Mouse (Mus musculus) MEL (cell line): ENCODE data around the gene Cst7. TPM values are rescaled to one million over a fixed set of nuclear protein-coding genes. Genes with fewer than 3 reads are reported as not detected.

Experiments
- DNase-seq: peaks from one replicate; pipeline ENCODE4 v3.0.0; 2011; ENCODE audit warnings: low read depth, low spot score
- H3K27ac ChIP-seq: 2 replicates; pipeline ENCODE4 v1.5.1; 2012; ENCODE audit warnings: low read depth, mild to moderate bottlenecking, control low read depth, low read length, moderate library complexity; ENCODE audit not compliant: control insufficient read depth
- H3K27me3 ChIP-seq, 2 experiments: fragments of 150-350 bp in 1 of 2; sonication (generic) in 1 of 2; 2 replicates each; pipeline ENCODE4 v1.6.1; 2012; ENCODE audit warnings: low read length in 2 of 2, mild to moderate bottlenecking in 2 of 2, improper control_type of control experiment in 1 of 2, moderate library complexity in 1 of 2; ENCODE audit not compliant: insufficient read depth in 2 of 2, control insufficient read depth in 1 of 2
- H3K36me3 ChIP-seq, 2 experiments: 2 replicates each; pipeline ENCODE4 v1.6.1; 2012 to 2014; ENCODE audit warnings: low read length in 2 of 2, improper control_type of control experiment in 1 of 2, inconsistent platforms in 1 of 2, mild to moderate bottlenecking in 1 of 2; ENCODE audit not compliant: insufficient read depth in 2 of 2, control insufficient read depth in 1 of 2
- H3K4me1 ChIP-seq, 2 experiments: fragments of 150-350 bp in 1 of 2; sonication (generic) in 1 of 2; 2 replicates each; pipeline ENCODE4 v1.6.1; 2012; ENCODE audit warnings: low read length in 2 of 2, improper control_type of control experiment in 1 of 2, mild to moderate bottlenecking in 1 of 2; ENCODE audit not compliant: insufficient read depth in 2 of 2, control insufficient read depth in 1 of 2
- H3K4me3 ChIP-seq, 2 experiments: fragments of 150-350 bp in 1 of 2; sonication (generic) in 1 of 2; 2 replicates each; pipeline ENCODE4 v1.5.1; 2012; ENCODE audit warnings: low read depth in 2 of 2, low read length in 2 of 2, mild to moderate bottlenecking in 2 of 2, moderate library complexity in 2 of 2, control low read depth in 1 of 2, improper control_type of control experiment in 1 of 2; ENCODE audit not compliant: control insufficient read depth in 1 of 2, insufficient read depth in 1 of 2
- H3K79me2 ChIP-seq: 2 replicates; pipeline ENCODE4 v1.6.1; 2012; ENCODE audit warnings: mild to moderate bottlenecking, low read length, moderate library complexity; ENCODE audit not compliant: control insufficient read depth, poor library complexity, insufficient read depth
- H3K9ac ChIP-seq: 2 replicates; pipeline ENCODE4 v1.6.1; 2012; ENCODE audit warnings: low read depth, mild to moderate bottlenecking, control low read depth, low read length, moderate library complexity; ENCODE audit not compliant: control insufficient read depth, poor library complexity, severe bottlenecking
- H3K9me3 ChIP-seq: fragments of 150-350 bp; sonication (generic); replicated peaks from 2 replicates; pipeline ENCODE4 v1.6.1; 2012; ENCODE audit warnings: mild to moderate bottlenecking, low read length, improper control_type of control experiment, moderate library complexity; ENCODE audit not compliant: insufficient read depth
- BHLHE40 ChIP-seq: IDR thresholded peaks from 2 replicates; pipeline ENCODE4 v1.6.1; 2012; ENCODE audit warnings: low read depth, mild to moderate bottlenecking, inconsistent platforms, low read length, improper control_type of control experiment, borderline replicate concordance
- ELF1 ChIP-seq: IDR thresholded peaks from 2 replicates; pipeline ENCODE4 v1.6.1; 2014; ENCODE audit warnings: low read depth, mild to moderate bottlenecking, inconsistent platforms, low read length, improper control_type of control experiment, moderate library complexity
- EP300 ChIP-seq, 2 experiments: IDR thresholded peaks; 2 replicates each; pipeline ENCODE4 v1.6.1; 2011; ENCODE audit warnings: improper control_type of control experiment in 2 of 2, low read length in 2 of 2, low read depth in 1 of 2, mild to moderate bottlenecking in 1 of 2
- ETS1 ChIP-seq: IDR thresholded peaks from 2 replicates; pipeline ENCODE4 v1.6.1; 2012; ENCODE audit warnings: low read depth, mild to moderate bottlenecking, inconsistent platforms, low read length, improper control_type of control experiment, moderate library complexity
- GABPA ChIP-seq: IDR thresholded peaks from 2 replicates; pipeline ENCODE4 v1.6.1; 2012; ENCODE audit warnings: low read depth, mild to moderate bottlenecking, inconsistent platforms, low read length, improper control_type of control experiment, moderate library complexity
- GATA1 ChIP-seq: IDR thresholded peaks from 2 replicates; pipeline ENCODE4 v1.6.1; 2011; ENCODE audit warnings: low read depth, low read length, improper control_type of control experiment
- JUND ChIP-seq: IDR thresholded peaks from 2 replicates; pipeline ENCODE4 v1.6.1; 2011; ENCODE audit warnings: low read depth, mild to moderate bottlenecking, improper control_type of control experiment, low read length
- KAT2A ChIP-seq: conservative IDR thresholded peaks from 2 replicates; pipeline ENCODE4 v1.6.1; 2012; ENCODE audit warnings: low read depth, low read length, improper control_type of control experiment, inconsistent platforms
- MAFK ChIP-seq: IDR thresholded peaks from 2 replicates; pipeline ENCODE4 v1.6.1; 2011; ENCODE audit warnings: low read depth, mild to moderate bottlenecking, low read length, improper control_type of control experiment, borderline replicate concordance
- MAZ ChIP-seq: IDR thresholded peaks from 2 replicates; pipeline ENCODE4 v1.6.1; 2012; ENCODE audit warnings: low read depth, mild to moderate bottlenecking, inconsistent platforms, low read length, improper control_type of control experiment
- MEF2A ChIP-seq: IDR thresholded peaks from 2 replicates; pipeline ENCODE4 v1.6.1; 2014; ENCODE audit warnings: low read depth, mild to moderate bottlenecking, inconsistent platforms, low read length, improper control_type of control experiment; ENCODE audit not compliant: poor library complexity, insufficient replicate concordance, severe bottlenecking; ENCODE audit errors: extremely low read depth
- MYB ChIP-seq: IDR thresholded peaks from 2 replicates; pipeline ENCODE4 v1.6.1; 2011; ENCODE audit warnings: mild to moderate bottlenecking, low read depth, low read length, improper control_type of control experiment
- MYC ChIP-seq: IDR thresholded peaks from 2 replicates; pipeline ENCODE4 v1.6.1; 2011; ENCODE audit warnings: low read depth, mild to moderate bottlenecking, low read length, improper control_type of control experiment, moderate library complexity
- POLR2A ChIP-seq, 2 experiments: IDR thresholded peaks; 2 replicates each; pipeline ENCODE4 v1.6.1; 2011 to 2012; ENCODE audit warnings: low read length in 2 of 2, mild to moderate bottlenecking in 2 of 2, control low read depth in 1 of 2, improper control_type of control experiment in 1 of 2, low read depth in 1 of 2, moderate library complexity in 1 of 2; ENCODE audit not compliant: control insufficient read depth in 1 of 2, insufficient read depth in 1 of 2, poor library complexity in 1 of 2
- POLR2AphosphoS2 ChIP-seq: IDR thresholded peaks from 2 replicates; pipeline ENCODE4 v1.6.1; 2011; ENCODE audit warnings: low read length, improper control_type of control experiment
- POLR2AphosphoS5 ChIP-seq: IDR thresholded peaks from 2 replicates; pipeline ENCODE4 v1.6.1; 2012; ENCODE audit warnings: low read depth, borderline replicate concordance, mild to moderate bottlenecking, inconsistent platforms, low read length, moderate library complexity, mixed read lengths
- RAD21 ChIP-seq: IDR thresholded peaks from 2 replicates; pipeline ENCODE4 v1.6.1; 2011; ENCODE audit warnings: mild to moderate bottlenecking, low read depth, low read length, improper control_type of control experiment
- RCOR1 ChIP-seq: IDR thresholded peaks from 2 replicates; pipeline ENCODE4 v1.6.1; 2012; ENCODE audit warnings: low read depth, mild to moderate bottlenecking, inconsistent platforms, low read length, improper control_type of control experiment
- SIN3A ChIP-seq: IDR thresholded peaks from 2 replicates; pipeline ENCODE4 v1.6.1; 2012; ENCODE audit warnings: low read length, improper control_type of control experiment, inconsistent platforms
- SMC3 ChIP-seq: IDR thresholded peaks from 2 replicates; pipeline ENCODE4 v1.6.1; 2011; ENCODE audit warnings: low read depth, low read length, improper control_type of control experiment
- TAL1 ChIP-seq: IDR thresholded peaks from 2 replicates; pipeline ENCODE4 v1.6.1; 2012; ENCODE audit warnings: mild to moderate bottlenecking, inconsistent platforms, low read length, moderate library complexity, mixed read lengths
- TBP ChIP-seq: IDR thresholded peaks from 2 replicates; pipeline ENCODE4 v1.8.0; 2011; ENCODE audit warnings: low read depth, low read length, improper control_type of control experiment
- TCF12 ChIP-seq: IDR thresholded peaks from 2 replicates; pipeline ENCODE4 v1.6.1; 2014; ENCODE audit warnings: low read depth, mild to moderate bottlenecking, inconsistent platforms, low read length, improper control_type of control experiment, moderate library complexity
- UBTF ChIP-seq: IDR thresholded peaks from 2 replicates; pipeline ENCODE4 v1.6.1; 2012; ENCODE audit warnings: low read depth, mild to moderate bottlenecking, inconsistent platforms, low read length, improper control_type of control experiment, moderate library complexity, borderline replicate concordance; ENCODE audit not compliant: insufficient read depth
- USF1 ChIP-seq: IDR thresholded peaks from 2 replicates; pipeline ENCODE4 v1.6.1; 2014; ENCODE audit warnings: low read depth, mild to moderate bottlenecking, inconsistent platforms, low read length, improper control_type of control experiment, moderate library complexity
- USF2 ChIP-seq, 2 experiments: IDR thresholded peaks; 2 replicates each; pipeline ENCODE4 v1.6.1; 2011 to 2012; ENCODE audit warnings: improper control_type of control experiment in 2 of 2, low read length in 2 of 2, borderline replicate concordance in 1 of 2, inconsistent platforms in 1 of 2, low read depth in 1 of 2, mild to moderate bottlenecking in 1 of 2; ENCODE audit not compliant: insufficient read depth in 1 of 2
- ZKSCAN1 ChIP-seq: IDR thresholded peaks from 2 replicates; pipeline ENCODE4 v1.6.1; 2012; ENCODE audit warnings: low read depth, mild to moderate bottlenecking, inconsistent platforms, low read length, improper control_type of control experiment, moderate library complexity
- ZMIZ1 ChIP-seq: IDR thresholded peaks from 2 replicates; pipeline ENCODE4 v1.6.1; 2012; ENCODE audit warnings: low read depth, mild to moderate bottlenecking, inconsistent platforms, low read length, improper control_type of control experiment, moderate library complexity
- ZNF384 ChIP-seq: IDR thresholded peaks from 2 replicates; pipeline ENCODE4 v1.6.1; 2012; ENCODE audit warnings: low read depth, mild to moderate bottlenecking, inconsistent platforms, low read length, improper control_type of control experiment
- polyA plus RNA-seq, 2 experiments: library from polyadenylated mRNA; stranded (reverse) in 1 of 2; unstranded in 1 of 2; fragments of >175 nt in 1 of 2; fragments of >200 nt in 1 of 2; gene quantifications; 2 replicates each; pipeline versions ENCODE4 v1.2.1 to v1.2.4; 2012; ENCODE audit warnings: low replicate concordance in 2 of 2, low read depth in 1 of 2; ENCODE audit not compliant: insufficient read length in 2 of 2, insufficient read depth in 1 of 2, missing spikeins in 1 of 2
- total RNA-seq: library from RNA; depleted of rRNA; stranded (reverse); fragments of 300-350 nt; gene quantifications from 2 replicates; pipeline ENCODE4 v1.2.3, GENCODE M21; 2012

The Cst7 gene
- total and polyA plus RNA-seq, 3 experiments, result 12.4 to 35.8 TPM; not detected in 1

GRCm38 (mm10) chr2:150578603-150579002, 8.4 kb downstream of the Cst7 start:
- H3K4me3 ChIP-seq, result no peak overlapping the region
- H3K4me1 ChIP-seq, result no peaks in the 10 kb centered on the region
- DNase-seq, result no peak
- no peaks in the 10 kb centered on the region for H3K27me3 ChIP-seq
- no peaks in the 10 kb centered on the region for H3K79me2 ChIP-seq
- no peak overlapping the region for H3K27ac ChIP-seq
- no peaks in the 10 kb centered on the region for H3K9me3 ChIP-seq
- H3K9ac ChIP-seq, result no peak overlapping the region
- TF ChIP-seq USF1, result no peak
- no peak for TF ChIP-seq RAD21
- no peak for TF ChIP-seq ZMIZ1
- no peak for TF ChIP-seq SMC3
- no peak for TF ChIP-seq ETS1
- no peak for TF ChIP-seq UBTF
- TF ChIP-seq MAFK, result no peak
- no peak for TF ChIP-seq BHLHE40
- no peak for TF ChIP-seq ELF1
- no peak for TF ChIP-seq USF2 (IDR thresholded peaks at IDR 0.05; ENCODE audit: borderline replicate concordance in 1 of 2, insufficient read depth in 1 of 2, low read depth in 1 of 2, low read length in 2 of 2)
- TF ChIP-seq GABPA, result no peak
- no peak for TF ChIP-seq TAL1
- no peak for TF ChIP-seq POLR2AphosphoS2
- TF ChIP-seq POLR2A (IDR thresholded peaks at IDR 0.05; ENCODE audit: control insufficient read depth in 1 of 2, insufficient read depth in 1 of 2, low read depth in 1 of 2, low read length in 2 of 2, poor library complexity in 1 of 2), result no peak
- TF ChIP-seq MYB, result no peak
- no peak for TF ChIP-seq KAT2A
- TF ChIP-seq ZKSCAN1, result no peak
- no peak for TF ChIP-seq MYC
- TF ChIP-seq POLR2AphosphoS5, result no peak
- no peak for TF ChIP-seq ZNF384
- no peaks in the 10 kb centered on the region; a peak in 1 of 4 replicates for H3K36me3 ChIP-seq

DNA sequence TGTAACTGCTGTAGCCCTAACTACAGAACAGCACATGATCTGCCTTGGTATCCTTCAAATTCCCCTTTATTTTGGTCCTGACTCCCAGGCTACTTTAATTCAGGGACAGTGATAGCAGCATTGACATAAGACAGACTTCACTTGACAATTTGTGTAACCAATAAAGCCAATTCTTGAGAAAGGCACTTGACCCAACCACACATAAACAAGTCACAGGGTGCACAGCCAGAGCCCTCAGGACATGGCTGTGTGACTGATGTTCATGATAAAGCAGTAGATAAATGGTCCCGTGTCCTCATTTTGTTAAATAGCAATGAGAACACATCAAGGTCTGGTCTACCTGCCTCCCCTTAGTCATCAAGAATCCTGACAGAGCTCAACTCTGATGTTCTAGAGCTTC, 9.4 kb downstream of the Cst7 start:
- DNase-seq, result no peak
- Histone ChIP-seq H3K27ac (no peak overlapping the region), H3K36me3 (no peaks in the 10 kb centered on the region; a peak in 1 of 4 replicates), H3K4me3 (no peak overlapping the region)
- TF ChIP-seq UBTF, result no peak
- TF ChIP-seq SIN3A, result no peak
- TF ChIP-seq RCOR1, result no peak
- TF ChIP-seq MEF2A, result no peak
- TF ChIP-seq GATA1, result no peak
- TF ChIP-seq JUND, result no peak
- no peak for TF ChIP-seq POLR2AphosphoS2
- no peak for TF ChIP-seq TAL1
- no peak for TF ChIP-seq POLR2AphosphoS5
- no peak for TF ChIP-seq MAZ
- no peak for TF ChIP-seq TCF12
- TF ChIP-seq EP300 (IDR thresholded peaks at IDR 0.05; ENCODE audit: low read depth in 1 of 2, low read length in 2 of 2), result no peak
- TF ChIP-seq GABPA, result no peak
- TF ChIP-seq TBP, result no peak
- TF ChIP-seq, all 39 proteins: peak for 0
- H3K9ac ChIP-seq, result no peak overlapping the region
- H3K79me2 ChIP-seq, result no peaks in the 10 kb centered on the region
- no peaks in the 10 kb centered on the region for H3K27me3 ChIP-seq
- no peaks in the 10 kb centered on the region for H3K4me1 ChIP-seq
- no peaks in the 10 kb centered on the region for H3K9me3 ChIP-seq
